ENCODE assay signal across 20 mouse cellular contexts in genomic region chr4:133536081-133536480, GRCm38 (mm10). TPM values are rescaled to one million over a fixed set of nuclear protein-coding genes. Genes with fewer than 3 reads are reported as not detected.
"Had no signal": no experiment of that assay in that cellular context is flagged by ENCODE, and none has a peak within 500 bp of the region (broad histone marks: within the 10 kb centered on the region; RNA-seq: fewer than 3 reads in every experiment).

No protein-coding gene starts in this region.

- H3K4me1 ChIP-seq: limb, embryonic 15.5 days; midbrain, embryonic 13.5 days; neural tube, embryonic 15.5 days; stomach, embryonic 15.5 days had no signal

- H3K9me3 ChIP-seq: limb, embryonic 15.5 days; midbrain, embryonic 13.5 days; neural tube, embryonic 15.5 days; stomach, embryonic 15.5 days had no signal

- H3K4me3 ChIP-seq: limb, embryonic 15.5 days; midbrain, embryonic 13.5 days; myocyte; neural tube, embryonic 15.5 days; stomach, embryonic 15.5 days had no signal

- DNase-seq: layer of hippocampus, adult 9-11 months; layer of hippocampus, postnatal 36 days; lung, adult 18-20 months; spleen, adult 18-20 months; thymus, adult 2 months; thymus, postnatal 25 days had no signal

- ATAC-seq: hindbrain, postnatal 0 days; midbrain, embryonic 13.5 days had no signal

- H3K27ac ChIP-seq: hindbrain, postnatal 0 days; limb, embryonic 15.5 days; liver, embryonic 14.5 days; midbrain, embryonic 13.5 days; neural tube, embryonic 15.5 days; stomach, embryonic 15.5 days had no signal

- H3K27me3 ChIP-seq: limb, embryonic 15.5 days; midbrain, embryonic 13.5 days; neural tube, embryonic 15.5 days; stomach, embryonic 15.5 days had no signal

RNA-seq across cellular contexts. Expression of gene Nr0b2, which starts 17.1 kb away (rescaled TPM):
- total RNA-seq: layer of hippocampus, adult 18-20 months; layer of hippocampus, postnatal 36 days; left cerebral cortex, adult 8-10 months; left cerebral cortex, postnatal 25 days; midbrain, postnatal 0 days had no signal
- polyA plus RNA-seq: limb, embryonic 11.5 days; limb, embryonic 15.5 days; midbrain, embryonic 13.5 days; midbrain, postnatal 0 days; myocyte; neural tube, embryonic 11.5 days; urinary bladder, adult 2 months had no signal

RNA-seq across cellular contexts. Expression of gene Kdf1, which starts 17.3 kb away (rescaled TPM):
- total RNA-seq: left cerebral cortex, postnatal 25 days had no signal
